Mouse (Mus musculus) stomach, embryonic 15.5 days (tissue): ENCODE results near the gene S1pr4. TPM values are rescaled to one million over a fixed set of nuclear protein-coding genes. Genes with fewer than 3 reads are reported as not detected.

Experiments
- ATAC-seq: fragments of 200-750 bp; cut with Nextera tagmentation; 2 replicates; pipeline ENCODE4 v1.8.0; 2017; ENCODE audit warnings: low read depth, moderate number of reproducible peaks, moderate TSS enrichment; ENCODE audit not compliant: insufficient read depth, low FRiP score
- H3K27ac ChIP-seq: fragments of 300-500 bp; sonication (generic); 2 replicates; pipeline ENCODE4 v1.5.1; 2015; ENCODE audit warnings: mild to moderate bottlenecking, inconsistent platforms
- H3K27me3 ChIP-seq: fragments of 300-500 bp; sonication (generic); replicated peaks from 2 replicates; pipeline ENCODE4 v1.6.1; 2015; ENCODE audit warnings: inconsistent platforms
- H3K36me3 ChIP-seq: fragments of 300-500 bp; sonication (generic); 2 replicates; pipeline ENCODE4 v1.6.1; 2015; ENCODE audit warnings: inconsistent platforms
- H3K4me1 ChIP-seq: fragments of 300-500 bp; sonication (generic); 2 replicates; pipeline ENCODE4 v1.6.1; 2015; ENCODE audit warnings: inconsistent platforms
- H3K4me2 ChIP-seq: fragments of 300-500 bp; sonication (generic); 2 replicates; pipeline ENCODE4 v1.6.1; 2015; ENCODE audit warnings: mild to moderate bottlenecking, inconsistent platforms
- H3K4me3 ChIP-seq: fragments of 300-500 bp; sonication (generic); replicated peaks from 2 replicates; pipeline ENCODE4 v1.5.1; 2015; ENCODE audit warnings: inconsistent platforms
- H3K9ac ChIP-seq: fragments of 300-500 bp; sonication (generic); 2 replicates; pipeline ENCODE4 v1.6.1; 2015; ENCODE audit warnings: inconsistent platforms
- H3K9me3 ChIP-seq: fragments of 300-500 bp; sonication (generic); 2 replicates; pipeline ENCODE4 v1.6.1; 2016; ENCODE audit warnings: inconsistent platforms
- WGBS: fragments of 180-500 bp; shearing (Covaris S2); methylation state at CpG from one replicate; pipeline ENCODE4 v1.1.7; 2015; 5-methylcytosine and 5-hydroxymethylcytosine counted together
- polyA plus RNA-seq: library from polyadenylated mRNA; unstranded; fragments of >200 nt; fragmentation: Nextera tagmentation; extraction: Ambion mirVana; gene quantifications from 2 replicates; pipeline ENCODE4 v1.2.1, GENCODE M21; 2015

S1pr4 gene
- polyA plus RNA-seq, 1 experiment from 2014 or later = 1.6 TPM

GRCm38 (mm10) chr10:81518546-81518945, 18.6 kb upstream of the S1pr4 start:
- no peak for ATAC-seq
- no peak overlapping the region for H3K4me3 ChIP-seq
- 0 out of 2 replicates have a peak, but pooled peaks cover 2% of the 10 kb centered on the region for H3K4me1 ChIP-seq
- H3K9me3 ChIP-seq = no peaks in the 10 kb centered on the region
- no peak overlapping the region for H3K9ac ChIP-seq
- H3K27me3 ChIP-seq = no peaks in the 10 kb centered on the region
- WGBS = 12% methylated on average over 4 of the region's 4 CpGs
- H3K4me2 ChIP-seq = no peak overlapping the region
- H3K36me3 ChIP-seq = no peaks in the 10 kb centered on the region
- H3K27ac ChIP-seq = no peak overlapping the region

- H3K4me1 ChIP-seq = 0 out of 2 replicates have a peak, but pooled peaks cover 2% of the 10 kb centered on the region
- H3K9ac ChIP-seq = no peak overlapping the region
- H3K36me3 ChIP-seq = no peaks in the 10 kb centered on the region
- H3K27ac ChIP-seq = no peak overlapping the region
- H3K9me3 ChIP-seq = no peaks in the 10 kb centered on the region
- H3K27me3 ChIP-seq = no peaks in the 10 kb centered on the region
- H3K4me3 ChIP-seq = no peak overlapping the region
- 73% methylated on average over 8 of the region's 8 CpGs for WGBS
- H3K4me2 ChIP-seq = no peak overlapping the region
- ATAC-seq = no peak
Measured at GRCm38 (mm10) chr10:81517227-81517626, 17.3 kb upstream of the S1pr4 start.

GRCm38 (mm10) chr10:81513798-81514197, 13.9 kb upstream of the S1pr4 start:
- no peak for ATAC-seq
- Histone ChIP-seq H3K4me3 (no peak overlapping the region), H3K27me3 (0 out of 2 replicates have a peak, but pooled peaks cover 4% of the 10 kb centered on the region), H3K4me1 (0 out of 2 replicates have a peak, but pooled peaks cover 2% of the 10 kb centered on the region), H3K27ac (no peak overlapping the region), H3K36me3 (no peaks in the 10 kb centered on the region), H3K9me3 (no peaks in the 10 kb centered on the region), H3K4me2 (no peak overlapping the region), H3K9ac (no peak overlapping the region)
- WGBS = 84% methylated on average over 5 of the region's 5 CpGs

- H3K4me1 ChIP-seq = no peaks in the 10 kb centered on the region
- H3K4me2 ChIP-seq = no peak overlapping the region
- H3K4me3 ChIP-seq = no peak overlapping the region
- no peak overlapping the region for H3K27ac ChIP-seq
- H3K27me3 ChIP-seq = 0 out of 2 replicates have a peak, but pooled peaks cover 4% of the 10 kb centered on the region
- no peak for ATAC-seq
- no peaks in the 10 kb centered on the region for H3K36me3 ChIP-seq
- H3K9ac ChIP-seq = no peak overlapping the region
- H3K9me3 ChIP-seq = no peaks in the 10 kb centered on the region
- WGBS = 62% methylated on average over 14 of the region's 14 CpGs
Measured at GRCm38 (mm10) chr10:81510246-81510810, 10.4 kb upstream of the S1pr4 start.

GRCm38 (mm10) chr10:81507691-81508489, 8.0 kb upstream of the S1pr4 start:
- H3K9ac ChIP-seq = no peak overlapping the region
- H3K27ac ChIP-seq = no peak overlapping the region
- H3K27me3 ChIP-seq = 0 out of 2 replicates have a peak, but pooled peaks cover 4% of the 10 kb centered on the region
- no peak overlapping the region for H3K4me3 ChIP-seq
- WGBS = 69% methylated on average over 13 of the region's 13 CpGs
- no peak for ATAC-seq
- no peaks in the 10 kb centered on the region for H3K36me3 ChIP-seq
- no peaks in the 10 kb centered on the region for H3K4me1 ChIP-seq
- H3K4me2 ChIP-seq = no peak overlapping the region
- H3K9me3 ChIP-seq = no peaks in the 10 kb centered on the region

GRCm38 (mm10) chr10:81507095-81507494, 7.2 kb upstream of the S1pr4 start:
- Histone ChIP-seq H3K4me3 (no peak overlapping the region), H3K9me3 (no peaks in the 10 kb centered on the region), H3K4me1 (no peaks in the 10 kb centered on the region), H3K27ac (no peak overlapping the region), H3K9ac (no peak overlapping the region), H3K4me2 (no peak overlapping the region), H3K27me3 (0 out of 2 replicates have a peak, but pooled peaks cover 4% of the 10 kb centered on the region), H3K36me3 (no peaks in the 10 kb centered on the region)
- ATAC-seq = no peak
- WGBS = 32% methylated on average over 6 of the region's 6 CpGs

- H3K9me3 ChIP-seq = no peaks in the 10 kb centered on the region
- no peak overlapping the region for H3K4me3 ChIP-seq
- no peak overlapping the region for H3K9ac ChIP-seq
- no peaks in the 10 kb centered on the region for H3K27me3 ChIP-seq
- no peak overlapping the region for H3K27ac ChIP-seq
- 73% methylated on average over 15 of the region's 15 CpGs for WGBS
- no peak for ATAC-seq
- H3K4me1 ChIP-seq = no peaks in the 10 kb centered on the region
- H3K4me2 ChIP-seq = no peak overlapping the region
- H3K36me3 ChIP-seq = no peaks in the 10 kb centered on the region
Measured at GRCm38 (mm10) chr10:81505016-81505664, 5.2 kb upstream of the S1pr4 start.

GRCm38 (mm10) chr10:81502658-81503057, 2.7 kb upstream of the S1pr4 start:
- Histone ChIP-seq H3K9me3 (no peaks in the 10 kb centered on the region), H3K4me2 (peak overlapping the region; percentile 85), H3K27ac (no peak overlapping the region), H3K9ac (no peak overlapping the region), H3K4me1 (no peaks in the 10 kb centered on the region), H3K27me3 (no peaks in the 10 kb centered on the region), H3K36me3 (no peaks in the 10 kb centered on the region), H3K4me3 (peak overlapping the region; percentile 38)
- 11% methylated on average over 36 of the region's 36 CpGs for WGBS
- ATAC-seq = peak; percentile 27; the same call in 1 of the 2 replicates

DNA sequence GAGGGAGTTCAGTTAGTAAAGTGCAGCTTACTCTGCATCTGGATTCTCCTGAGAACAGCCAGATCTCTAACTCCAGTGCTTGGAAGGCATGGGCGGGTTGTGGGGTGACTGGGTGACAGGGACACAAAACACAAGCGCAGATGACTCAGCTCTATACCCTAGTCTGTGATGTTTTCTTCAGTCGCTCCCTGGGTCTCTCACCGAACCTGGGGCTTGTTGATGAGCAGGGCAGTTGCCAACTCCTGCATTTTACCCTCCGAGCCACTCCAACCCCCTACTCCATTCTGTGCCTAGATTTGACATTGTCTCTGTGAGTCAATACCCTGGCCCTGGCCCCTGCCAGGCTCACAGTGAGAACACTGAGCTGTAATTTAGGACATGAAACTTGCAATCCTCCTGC, 1.9 kb upstream of the S1pr4 start:
- Histone ChIP-seq H3K27me3 (no peaks in the 10 kb centered on the region), H3K27ac (no peak overlapping the region), H3K4me2 (no peak overlapping the region), H3K36me3 (no peaks in the 10 kb centered on the region), H3K4me3 (no peak overlapping the region), H3K9me3 (no peaks in the 10 kb centered on the region), H3K9ac (no peak overlapping the region), H3K4me1 (no peaks in the 10 kb centered on the region)
- no peak for ATAC-seq
- 85% methylated on average over 5 of the region's 5 CpGs for WGBS

DNA sequence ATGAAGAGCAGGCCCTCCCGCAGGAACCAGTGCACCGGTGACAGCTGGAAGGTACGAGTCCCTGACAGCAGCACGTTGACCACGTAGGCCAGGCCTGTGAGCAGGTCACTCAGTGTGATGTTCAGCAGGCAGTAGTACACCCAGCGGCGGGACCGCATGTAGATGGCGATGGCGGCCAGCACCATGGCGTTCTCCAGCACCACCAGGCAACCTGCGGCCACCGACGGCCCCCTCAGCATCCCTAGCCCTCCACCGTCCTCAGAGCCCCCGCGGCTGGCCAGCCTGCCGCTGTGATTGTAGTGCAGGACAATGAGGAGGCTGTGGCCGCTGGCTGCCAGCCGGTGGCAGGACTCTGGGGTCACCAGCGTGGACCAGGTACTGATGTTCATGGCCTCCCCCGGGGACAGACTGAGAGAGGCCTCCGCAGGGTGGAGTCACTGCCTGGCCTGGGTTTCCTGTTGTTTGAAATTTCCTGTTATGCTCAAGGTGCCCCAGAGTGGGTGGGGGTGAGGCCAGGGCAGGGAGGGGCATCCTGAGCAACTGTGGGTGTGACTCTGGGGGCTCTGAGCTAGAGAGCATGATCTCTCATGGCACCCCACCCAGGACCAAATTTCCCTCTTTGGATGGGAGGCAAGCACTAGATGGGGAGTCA, 556 bp downstream of the S1pr4 start:
- Histone ChIP-seq H3K9ac (no peak overlapping the region), H3K4me2 (0 out of 2 replicates have a peak overlapping the region, but pooled peaks have one; percentile 1)
- WGBS = 69% methylated on average over 23 of the region's 23 CpGs

DNA sequence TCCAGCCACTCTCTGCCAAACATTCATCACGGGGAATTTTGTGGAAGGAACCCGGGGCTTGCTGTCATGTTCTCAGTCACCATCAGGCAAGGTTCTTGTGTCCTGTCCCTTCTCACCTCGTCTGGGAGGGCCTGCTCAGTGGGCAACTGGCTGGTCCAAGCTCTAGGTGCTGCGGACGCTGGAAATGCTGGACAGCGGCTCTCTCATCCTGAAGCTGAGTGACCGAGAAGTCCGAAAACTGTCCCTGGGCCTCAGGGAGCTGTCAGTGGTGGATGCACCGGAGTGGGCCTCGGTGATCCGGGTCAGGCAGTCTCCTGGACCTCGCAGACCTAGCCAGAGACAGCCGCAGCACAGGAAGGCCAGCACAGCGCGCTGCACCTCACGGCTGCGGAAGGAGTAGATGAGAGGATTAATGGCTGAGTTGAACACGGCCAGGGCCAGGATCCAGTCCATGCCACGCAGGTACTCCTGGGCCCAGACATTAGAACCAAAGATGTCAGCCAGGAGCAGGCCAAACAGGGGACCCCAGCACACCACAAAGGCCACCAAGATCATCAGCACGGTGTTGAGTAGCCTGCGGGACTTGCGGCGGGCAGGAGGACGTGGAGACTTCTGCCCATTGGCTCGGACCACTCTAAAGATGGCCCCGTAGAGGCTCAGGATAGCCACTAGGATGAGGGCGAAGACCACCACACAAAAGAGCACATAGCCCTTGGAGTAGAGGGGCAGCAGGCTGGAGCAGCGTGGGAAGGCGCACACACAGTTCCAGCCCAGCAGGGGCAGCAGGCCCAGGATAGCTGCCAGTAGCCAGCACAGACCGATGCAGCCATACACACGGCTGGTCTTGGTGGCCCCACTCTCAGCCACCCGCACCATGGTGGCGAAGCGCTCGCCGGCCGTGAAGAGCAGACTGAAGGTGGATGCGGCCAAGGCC, 1.3 kb downstream of the S1pr4 start:
- Histone ChIP-seq H3K27ac (no peak overlapping the region), H3K4me1 (peaks cover 15% of the 10 kb centered on the region), H3K9me3 (no peaks in the 10 kb centered on the region), H3K36me3 (no peaks in the 10 kb centered on the region), H3K4me2 (peak overlapping the region; percentile 12; the same call in 1 of the 2 replicates), H3K9ac (no peak overlapping the region), H3K4me3 (0 out of 2 replicates have a peak overlapping the region, but pooled peaks have one; percentile 8), H3K27me3 (no peaks in the 10 kb centered on the region)
- ATAC-seq = no peak
- 80% methylated on average over 38 of the region's 38 CpGs for WGBS

More for the DNA sequence above, 556 bp downstream of the S1pr4 start:
- Histone ChIP-seq H3K27me3 (no peaks in the 10 kb centered on the region), H3K36me3 (no peaks in the 10 kb centered on the region), H3K4me3 (0 out of 2 replicates have a peak overlapping the region, but pooled peaks have one; percentile 8), H3K4me1 (peaks cover 12% of the 10 kb centered on the region), H3K27ac (no peak overlapping the region), H3K9me3 (no peaks in the 10 kb centered on the region)
- no peak for ATAC-seq
